Mouse (Mus musculus): Measurements from ENCODE around the gene Styxl1.

The Styxl1 gene

GRCm38 (mm10) chr5:135697711-135698111 is 80.5 kb downstream of the Styxl1 start:
- DNase-seq (ENCODE audit: low spot score in 2 of 2), result no peak

All from right cerebral cortex, postnatal 10 days (tissue).